Mouse (Mus musculus) heart, postnatal 10 days (tissue): Measurements from ENCODE around the gene Pdcd11. TPM values are rescaled to one million over a fixed set of nuclear protein-coding genes. Genes with fewer than 3 reads are reported as not detected.

ENCODE experiments used
- DNase-seq, 2 experiments: peaks; one replicate each; pipeline ENCODE4 v3.0.0; 2021
- intact Hi-C: fragments of 180-260 bp; cut with DNase I; formaldehyde crosslinking; loops from one replicate; pipeline ENCODE4 v1.15.1; 2025
- total RNA-seq, 2 experiments: library from RNA; stranded (reverse); gene quantifications; 2 replicates each; pipeline ENCODE4 v1.2.3; 2021

The Pdcd11 gene
- total RNA-seq, 2 experiments from 2014 or later = 13.6 to 14.3 TPM

GRCm38 (mm10) chr19:47166758-47167157 is 76.2 kb downstream of the Pdcd11 start:
- intact Hi-C loops = no loop called here

GRCm38 (mm10) chr19:47167617-47168214 is 77.1 kb downstream of the Pdcd11 start:
- peak in 1 of 2 experiments; percentile 18 for DNase-seq
- intact Hi-C loops = loop anchor here (1.0 kb wide), 1 partner anchor 46 kb away; no protein-coding TSS in a partner anchor

More at GRCm38 (mm10) chr19:47166758-47167157, 76.2 kb downstream of the Pdcd11 start:
- no peak for DNase-seq

- intact Hi-C loops = loop anchor here (1.0 kb wide), 1 partner anchor 47 kb away; no protein-coding TSS in a partner anchor
- peak; percentile 32 to 64 for DNase-seq
Measured at GRCm38 (mm10) chr19:47168223-47168622, 77.7 kb downstream of the Pdcd11 start.

- peak; percentile 88 to 93 for DNase-seq
- intact Hi-C loops = loop anchor here (1.0 kb wide), 1 partner anchor 48 kb away; no protein-coding TSS in a partner anchor
Measured at GRCm38 (mm10) chr19:47168793-47169412, 78.3 kb downstream of the Pdcd11 start.

- intact Hi-C loops = no loop called here
- peak; percentile 21 to 35 for DNase-seq
Measured at GRCm38 (mm10) chr19:47174515-47174914, 83.9 kb downstream of the Pdcd11 start.

GRCm38 (mm10) chr19:47175472-47175871 is 84.9 kb downstream of the Pdcd11 start:
- no peak for DNase-seq
- intact Hi-C loops = loop anchor here (5.0 kb wide), 1 partner anchor 82 kb away; no protein-coding TSS in a partner anchor

GRCm38 (mm10) chr19:47176916-47177505 is 86.4 kb downstream of the Pdcd11 start:
- intact Hi-C loops = loop anchor here (5.0 kb wide), 1 partner anchor 80 kb away; no protein-coding TSS in a partner anchor
- no peak for DNase-seq

GRCm38 (mm10) chr19:47178001-47178400 is 87.4 kb downstream of the Pdcd11 start:
- intact Hi-C loops = loop anchor here (2.0 to 5.0 kb wide), 2 partner anchors 79 to 161 kb away; no protein-coding TSS in a partner anchor
- peak; percentile 4 to 32 for DNase-seq

- intact Hi-C loops = loop anchor here (2.0 to 5.0 kb wide), 2 partner anchors 79 to 160 kb away; no protein-coding TSS in a partner anchor
- peak; percentile 32 to 50 for DNase-seq
Measured at GRCm38 (mm10) chr19:47178431-47179271, 88.1 kb downstream of the Pdcd11 start, which contains the start of gene Neurl1a. TSS of gene Neurl1a (plus strand) at chr19:47178820.

- DNase-seq = peak; percentile 10 to 27
- intact Hi-C loops = loop anchor here (2.0 to 5.0 kb wide), 2 partner anchors 78 to 159 kb away; no protein-coding TSS in a partner anchor
Measured at GRCm38 (mm10) chr19:47179272-47179809, 88.8 kb downstream of the Pdcd11 start.

- DNase-seq = no peak
- intact Hi-C loops = no loop called here
Measured at GRCm38 (mm10) chr19:47180011-47180410, 89.4 kb downstream of the Pdcd11 start.

Other genes with a start within 250 kb of the Pdcd11 start
- not detected for gene Ina, start 76.1 kb upstream of the Pdcd11 start, total RNA-seq
- 100 to 1,000 TPM; 107 to 127 TPM for gene Nt5c2, start 75.6 kb upstream of the Pdcd11 start, total RNA-seq
- gene Pcgf6, start 39.9 kb upstream of the Pdcd11 start, total RNA-seq = 1 to 10 TPM; 3.3 to 3.6 TPM
- gene Taf5, start 23.0 kb upstream of the Pdcd11 start, total RNA-seq = 1 to 10 TPM; 3.1 to 4.3 TPM
- 1,000 to 10,000 TPM; 1,998 to 2,037 TPM for gene Usmg5, start 121 bp upstream of the Pdcd11 start, total RNA-seq
- gene Calhm2, start 47.5 kb downstream of the Pdcd11 start, total RNA-seq = 1 to 10 TPM; 4.4 to 4.5 TPM
- gene Calhm1, start 53.5 kb downstream of the Pdcd11 start, total RNA-seq = not detected
- not detected for gene Calhm3, start 67.0 kb downstream of the Pdcd11 start, total RNA-seq
- gene Neurl1a, start 88.1 kb downstream of the Pdcd11 start, total RNA-seq = 1 to 10 TPM in 1 of 2 experiments, under 1 TPM in 1; 0.60 to 1.1 TPM